Mouse (Mus musculus) kidney, adult 8-10 months (tissue): ENCODE measurements around the gene Greb1.
A peak's percentile ranks its signal among the peaks of the same experiment; 100 is the strongest.

ENCODE experiments used
- DNase-seq, 2 experiments: peaks; one replicate each; pipeline ENCODE4 v3.0.0; 2022

Gene Greb1

GRCm38 (mm10) chr12:16669176-16669575 is 131.5 kb downstream of the Greb1 start:
- no peak for DNase-seq

- no peak for DNase-seq
These were observed 135.7 kb downstream of the Greb1 start for GRCm38 (mm10) chr12:16665022-16665421.

- DNase-seq, result no peak
These were observed 137.6 kb downstream of the Greb1 start for GRCm38 (mm10) chr12:16662955-16663585.

GRCm38 (mm10) chr12:16661936-16662335 is 138.8 kb downstream of the Greb1 start:
- no peak for DNase-seq

- DNase-seq, result no peak
These were observed 139.2 kb downstream of the Greb1 start for GRCm38 (mm10) chr12:16661459-16661858.

- DNase-seq, result no peak
These were observed 143.5 kb downstream of the Greb1 start for GRCm38 (mm10) chr12:16656906-16657875.

GRCm38 (mm10) chr12:16655604-16656003 is 145.1 kb downstream of the Greb1 start:
- no peak for DNase-seq

- peak; percentile 68 to 85 for DNase-seq
These were observed 147.2 kb downstream of the Greb1 start, which contains the start of gene Ntsr2 for GRCm38 (mm10) chr12:16653332-16654093. Gene Ntsr2 (plus strand): TSS chr12:16653382.

GRCm38 (mm10) chr12:16649819-16650218 is 150.9 kb downstream of the Greb1 start:
- no peak for DNase-seq

GRCm38 (mm10) chr12:16648273-16648672 is 152.4 kb downstream of the Greb1 start:
- DNase-seq, result no peak

- peak in 1 of 2 experiments; percentile 19 for DNase-seq
These were observed 153.8 kb downstream of the Greb1 start for GRCm38 (mm10) chr12:16646780-16647409.

- DNase-seq, result no peak
These were observed 156.0 kb downstream of the Greb1 start for GRCm38 (mm10) chr12:16644698-16645097.

- peak; percentile 39 to 66 for DNase-seq
These were observed 157.0 kb downstream of the Greb1 start for GRCm38 (mm10) chr12:16643508-16644345.

GRCm38 (mm10) chr12:16642000-16642399 is 158.7 kb downstream of the Greb1 start:
- no peak for DNase-seq

GRCm38 (mm10) chr12:16640075-16640474 is 160.6 kb downstream of the Greb1 start:
- DNase-seq, result peak; percentile 52 to 65

GRCm38 (mm10) chr12:16639078-16639771 is 161.5 kb downstream of the Greb1 start:
- no peak for DNase-seq

- DNase-seq, result no peak
These were observed 164.9 kb downstream of the Greb1 start for GRCm38 (mm10) chr12:16635816-16636215.

GRCm38 (mm10) chr12:16634075-16634813 is 166.4 kb downstream of the Greb1 start:
- peak; percentile 33 to 68 for DNase-seq

GRCm38 (mm10) chr12:16633235-16633634 is 167.5 kb downstream of the Greb1 start:
- DNase-seq, result no peak

- DNase-seq, result no peak
These were observed 169.3 kb downstream of the Greb1 start for GRCm38 (mm10) chr12:16631423-16631822.
